Mouse (Mus musculus) bone marrow macrophage, adult 2 months (primary cell): ENCODE data around the gene Rbp3. TPM values are rescaled to one million over a fixed set of nuclear protein-coding genes. Genes with fewer than 3 reads are reported as not detected.

Source experiments
- H3K27ac ChIP-seq: 2 replicates; pipeline ENCODE4 v1.5.1; 2012; ENCODE audit warnings: low read depth, low read length; ENCODE audit not compliant: insufficient read depth
- H3K4me1 ChIP-seq: 2 replicates; pipeline ENCODE4 v1.6.1; 2012; ENCODE audit warnings: low read length; ENCODE audit not compliant: control insufficient read depth, insufficient read depth
- H3K4me3 ChIP-seq: 2 replicates; pipeline ENCODE4 v1.5.1; 2012; ENCODE audit warnings: mild to moderate bottlenecking, low read length, moderate library complexity; ENCODE audit not compliant: insufficient read depth
- CTCF ChIP-seq: IDR thresholded peaks from 2 replicates; pipeline ENCODE4 v1.5.1; 2012; ENCODE audit warnings: low read depth, mild to moderate bottlenecking, low read length, moderate library complexity
- POLR2A ChIP-seq: IDR thresholded peaks from 2 replicates; pipeline ENCODE4 v1.6.1; 2012; ENCODE audit warnings: mild to moderate bottlenecking, low read depth, low read length, borderline replicate concordance
- polyA plus RNA-seq: library from polyadenylated mRNA; stranded (reverse); fragments of >200 nt; gene quantifications from 2 replicates; pipeline ENCODE4 v1.2.4, GENCODE M21; 2012; ENCODE audit not compliant: missing spikeins, insufficient read depth, insufficient read length

The Rbp3 gene
- polyA plus RNA-seq, 1 experiment, result not detected

DNA sequence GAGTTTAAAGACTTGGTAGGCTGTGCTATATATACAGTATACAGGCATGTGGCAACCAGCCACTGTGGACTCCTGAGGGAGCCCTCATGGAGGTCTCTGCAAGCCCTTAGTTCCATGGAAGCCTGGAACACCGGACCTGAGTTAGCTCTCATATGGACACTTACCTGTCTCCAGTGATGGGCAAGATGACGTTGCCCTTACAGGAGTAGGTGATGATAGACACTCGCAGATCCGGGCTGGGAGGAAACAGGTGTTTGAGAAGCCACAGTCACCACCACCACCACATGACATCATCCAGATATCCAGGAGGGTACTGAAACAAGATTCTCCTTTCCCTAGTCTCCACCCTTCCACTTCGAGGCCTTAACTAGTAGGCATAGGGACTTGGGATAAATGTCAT lies 48.6 kb downstream of the Rbp3 start:
- no peak for TF ChIP-seq POLR2A
- TF ChIP-seq CTCF, result no peak
- Histone ChIP-seq H3K27ac (no peak overlapping the region), H3K4me3 (no peak overlapping the region), H3K4me1 (no peaks in the 10 kb centered on the region)

Other genes with a start within 250 kb of the Rbp3 start
- gene Gdf10, start 30.4 kb upstream of the Rbp3 start, polyA plus RNA-seq, result not detected in 2 replicates
- not detected in 2 replicates for gene Gdf2, start 13.0 kb upstream of the Rbp3 start, polyA plus RNA-seq
- not detected in 2 replicates for gene Zfp488, start 24.8 kb downstream of the Rbp3 start, polyA plus RNA-seq
- gene Gm30083, start 61.2 kb downstream of the Rbp3 start, polyA plus RNA-seq, result not detected in 2 replicates
- not detected in 2 replicates for gene Gm5460, start 62.8 kb downstream of the Rbp3 start, polyA plus RNA-seq
- gene Antxrl, start 98.7 kb downstream of the Rbp3 start, polyA plus RNA-seq, result not detected in 2 replicates
- gene Anxa8, start 132.0 kb downstream of the Rbp3 start, polyA plus RNA-seq, result not detected in 2 replicates
- not detected in 2 replicates for gene A630023A22Rik, start 148.8 kb downstream of the Rbp3 start, polyA plus RNA-seq
- not detected in 2 replicates for gene Npy4r, start 198.5 kb downstream of the Rbp3 start, polyA plus RNA-seq
- gene Gprin2, start 247.7 kb downstream of the Rbp3 start, polyA plus RNA-seq, result not detected in 2 replicates